ENCODE assay signal across 17 mouse cellular contexts in genomic region chr6:72627276-72627675, GRCm38 (mm10). TPM values are rescaled to one million over a fixed set of nuclear protein-coding genes. Genes with fewer than 3 reads are reported as not detected.
DNase-seq lines count a peak whose midpoint lies in the region; ATAC-seq lines count a peak whose summit lies in the region.
"Had no signal": no experiment of that assay in that cellular context is flagged by ENCODE, and none has a peak within 500 bp of the region (broad histone marks: within the 10 kb centered on the region; RNA-seq: fewer than 3 reads in every experiment).

No protein-coding gene starts in this region.

- H3K27ac ChIP-seq in hindbrain, embryonic 12.5 days = 0 out of 2 replicates have a peak overlapping the region, but pooled peaks have one; percentile 30
- H3K27ac ChIP-seq in hindbrain, embryonic 11.5 days (ENCODE audit: low read depth, low read length) = no peak overlapping the region
- 0 out of 2 replicates have a peak overlapping the region, but pooled peaks have one; percentile 17 for H3K27ac ChIP-seq in kidney, embryonic 14.5 days (ENCODE audit: low read depth, low read length)
- no peak overlapping the region for H3K27ac ChIP-seq in intestine, embryonic 16.5 days (ENCODE audit: low read length)
- H3K27ac ChIP-seq: heart, embryonic 15.5 days; layer of hippocampus, adult 2 months; liver, embryonic 13.5 days; midbrain, embryonic 15.5 days; neural tube, embryonic 12.5 days had no signal

- peaks cover 33% of the 10 kb centered on the region for H3K36me3 ChIP-seq in hindbrain, embryonic 12.5 days
- H3K36me3 ChIP-seq in hindbrain, embryonic 11.5 days (ENCODE audit: control insufficient read depth, insufficient read depth, low read length) = 0 out of 2 replicates have a peak, but pooled peaks cover 4% of the 10 kb centered on the region
- H3K36me3 ChIP-seq in kidney, embryonic 14.5 days (ENCODE audit: control insufficient read depth, insufficient read depth, low read length) = peaks cover 57% of the 10 kb centered on the region
- H3K36me3 ChIP-seq in intestine, embryonic 16.5 days (ENCODE audit: control insufficient read depth, insufficient read depth, low read length) = no peaks in the 10 kb centered on the region
- H3K36me3 ChIP-seq: midbrain, embryonic 15.5 days had no signal

- H3K4me3 ChIP-seq in hindbrain, embryonic 12.5 days = no peak overlapping the region
- H3K4me3 ChIP-seq in hindbrain, embryonic 11.5 days (ENCODE audit: low read depth, low read length) = no peak overlapping the region
- H3K4me3 ChIP-seq in kidney, embryonic 14.5 days (ENCODE audit: low read length) = no peak overlapping the region
- no peak overlapping the region for H3K4me3 ChIP-seq in intestine, embryonic 16.5 days (ENCODE audit: low read length)
- H3K4me3 ChIP-seq: heart, embryonic 15.5 days; layer of hippocampus, adult 2 months; liver, embryonic 13.5 days; midbrain, embryonic 15.5 days; neural tube, embryonic 12.5 days had no signal

- no peaks in the 10 kb centered on the region for H3K4me1 ChIP-seq in hindbrain, embryonic 12.5 days
- H3K4me1 ChIP-seq in hindbrain, embryonic 11.5 days (replicated peaks; ENCODE audit: control insufficient read depth, insufficient read depth, low read length) = no peaks in the 10 kb centered on the region
- H3K4me1 ChIP-seq in kidney, embryonic 14.5 days (ENCODE audit: control insufficient read depth, insufficient read depth, low read length) = no peaks in the 10 kb centered on the region
- no peaks in the 10 kb centered on the region for H3K4me1 ChIP-seq in intestine, embryonic 16.5 days (ENCODE audit: control insufficient read depth, insufficient read depth, low read length)
- H3K4me1 ChIP-seq: heart, embryonic 15.5 days; liver, embryonic 13.5 days; midbrain, embryonic 15.5 days; neural tube, embryonic 12.5 days had no signal

- no peak overlapping the region for H3K9ac ChIP-seq in hindbrain, embryonic 12.5 days
- H3K9ac ChIP-seq in hindbrain, embryonic 11.5 days (ENCODE audit: low read depth, low read length) = no peak overlapping the region
- H3K9ac ChIP-seq in kidney, embryonic 14.5 days (ENCODE audit: low read depth, low read length) = no peak overlapping the region
- no peak overlapping the region for H3K9ac ChIP-seq in intestine, embryonic 16.5 days (ENCODE audit: low read depth, low read length)
- H3K9ac ChIP-seq: heart, embryonic 15.5 days; liver, embryonic 13.5 days; midbrain, embryonic 15.5 days; neural tube, embryonic 12.5 days had no signal

- no peak for DNase-seq in hindbrain, embryonic 11.5 days (ENCODE audit: low spot score)
- peak; percentile 64 for DNase-seq in ovary, postnatal 36 days (ENCODE audit: low spot score)
- no peak for DNase-seq in ovary, postnatal 14 days (ENCODE audit: low spot score)
- DNase-seq in testis, postnatal 10 days (ENCODE audit: low spot score) = peak; percentile 69
- no peak for DNase-seq in adrenal gland, adult 2 months
- DNase-seq: cerebellum, adult 11 months; gastrocnemius, postnatal 25 days; liver, embryonic 13.5 days; lung, postnatal 36 days had no signal

- H3K9me3 ChIP-seq in hindbrain, embryonic 12.5 days (replicated peaks) = no peaks in the 10 kb centered on the region
- H3K9me3 ChIP-seq in hindbrain, embryonic 11.5 days (ENCODE audit: control insufficient read depth, low read length) = no peaks in the 10 kb centered on the region
- no peaks in the 10 kb centered on the region for H3K9me3 ChIP-seq in kidney, embryonic 14.5 days (ENCODE audit: control insufficient read depth, low read length)
- no peaks in the 10 kb centered on the region for H3K9me3 ChIP-seq in intestine, embryonic 16.5 days (ENCODE audit: control insufficient read depth, low read length)
- H3K9me3 ChIP-seq: heart, embryonic 15.5 days; liver, embryonic 13.5 days; midbrain, embryonic 15.5 days; neural tube, embryonic 12.5 days had no signal

- no peaks in the 10 kb centered on the region for H3K27me3 ChIP-seq in hindbrain, embryonic 12.5 days
- H3K27me3 ChIP-seq in hindbrain, embryonic 11.5 days (ENCODE audit: control insufficient read depth, insufficient read depth, low read length) = no peaks in the 10 kb centered on the region
- H3K27me3 ChIP-seq in kidney, embryonic 14.5 days (ENCODE audit: control insufficient read depth, insufficient read depth, low read length) = no peaks in the 10 kb centered on the region
- no peaks in the 10 kb centered on the region for H3K27me3 ChIP-seq in intestine, embryonic 16.5 days (replicated peaks; ENCODE audit: control insufficient read depth, insufficient read depth, low read length)
- H3K27me3 ChIP-seq: heart, embryonic 15.5 days; liver, embryonic 13.5 days; midbrain, embryonic 15.5 days; neural tube, embryonic 12.5 days had no signal

- 89% methylated on average over 16 of the region's 16 CpGs for WGBS in hindbrain, embryonic 12.5 days
- WGBS in hindbrain, embryonic 11.5 days = 91% methylated on average over 16 of the region's 16 CpGs
- WGBS in kidney, embryonic 14.5 days = 80% methylated on average over 16 of the region's 16 CpGs
- WGBS in intestine, embryonic 16.5 days = 94% methylated on average over 16 of the region's 16 CpGs

- H3K4me2 ChIP-seq in hindbrain, embryonic 12.5 days (replicated peaks) = no peak overlapping the region
- no peak overlapping the region for H3K4me2 ChIP-seq in hindbrain, embryonic 11.5 days (replicated peaks; ENCODE audit: low read depth, low read length)
- H3K4me2 ChIP-seq in kidney, embryonic 14.5 days (replicated peaks; ENCODE audit: low read depth, low read length) = no peak overlapping the region
- no peak overlapping the region for H3K4me2 ChIP-seq in intestine, embryonic 16.5 days (ENCODE audit: low read depth, low read length)
- H3K4me2 ChIP-seq: heart, embryonic 15.5 days; liver, embryonic 13.5 days; midbrain, embryonic 15.5 days; neural tube, embryonic 12.5 days had no signal

- no peak for ATAC-seq in hindbrain, embryonic 12.5 days (ENCODE audit: low FRiP score)
- no peak for ATAC-seq in hindbrain, embryonic 11.5 days (ENCODE audit: low FRiP score)
- peak; percentile 66 for ATAC-seq in kidney, embryonic 14.5 days (ENCODE audit: low FRiP score, low TSS enrichment)
- no peak for ATAC-seq in intestine, embryonic 16.5 days
- ATAC-seq: forebrain, embryonic 14.5 days; midbrain, embryonic 15.5 days had no signal

RNA-seq across cellular contexts. Expression of gene Tgoln1, which starts 10.5 kb away (rescaled TPM):
- polyA plus RNA-seq in hindbrain, embryonic 12.5 days (2016; fragmentation: Nextera tagmentation; extraction: Ambion mirVana) = 38.8 and 39.2 TPM in 2 replicates
- 41.5 and 42.3 TPM in 2 replicates for polyA plus RNA-seq in hindbrain, embryonic 11.5 days (2014; fragmentation: Nextera tagmentation; extraction: Ambion mirVana)
- polyA plus RNA-seq in kidney, embryonic 14.5 days (2014; fragmentation: Nextera tagmentation; extraction: Ambion mirVana) = 22.5 and 39.6 TPM in 2 replicates
- total RNA-seq in adrenal gland, adult 2 months (2021) = 100 to 1,000 TPM; 241 to 274 TPM
- 38.9 and 46.0 TPM in 2 replicates for polyA plus RNA-seq in adrenal gland, adult 2 months (2012; rRNA removed)
- 48.8 and 57.5 TPM in 2 replicates for polyA plus RNA-seq in intestine, embryonic 16.5 days (2015; fragmentation: Nextera tagmentation; extraction: Ambion mirVana)

RNA-seq across cellular contexts. Expression of gene Retsat, which starts 29.0 kb away (rescaled TPM):
- 5.8 and 6.9 TPM in 2 replicates for polyA plus RNA-seq in hindbrain, embryonic 12.5 days (2016; fragmentation: Nextera tagmentation; extraction: Ambion mirVana)
- 6.0 and 7.4 TPM in 2 replicates for polyA plus RNA-seq in hindbrain, embryonic 11.5 days (2014; fragmentation: Nextera tagmentation; extraction: Ambion mirVana)
- polyA plus RNA-seq in kidney, embryonic 14.5 days (2014; fragmentation: Nextera tagmentation; extraction: Ambion mirVana) = 14.7 and 20.1 TPM in 2 replicates
- total RNA-seq in adrenal gland, adult 2 months (2021) = 100 to 1,000 TPM; 390 to 465 TPM
- polyA plus RNA-seq in adrenal gland, adult 2 months (2012; rRNA removed) = 96.6 and 123 TPM in 2 replicates
- polyA plus RNA-seq in intestine, embryonic 16.5 days (2015; fragmentation: Nextera tagmentation; extraction: Ambion mirVana) = 41.1 and 44.0 TPM in 2 replicates

RNA-seq across cellular contexts. Expression of gene Elmod3, which starts 29.1 kb away (rescaled TPM):
- 17.6 and 18.1 TPM in 2 replicates for polyA plus RNA-seq in hindbrain, embryonic 12.5 days (2016; fragmentation: Nextera tagmentation; extraction: Ambion mirVana)
- polyA plus RNA-seq in hindbrain, embryonic 11.5 days (2014; fragmentation: Nextera tagmentation; extraction: Ambion mirVana) = 17.7 and 18.5 TPM in 2 replicates
- polyA plus RNA-seq in kidney, embryonic 14.5 days (2014; fragmentation: Nextera tagmentation; extraction: Ambion mirVana) = 10.4 and 15.0 TPM in 2 replicates
- total RNA-seq in adrenal gland, adult 2 months (2021) = 10 to 100 TPM; 12.9 to 25.6 TPM
- polyA plus RNA-seq in adrenal gland, adult 2 months (2012; rRNA removed) = 25.5 and 29.3 TPM in 2 replicates
- polyA plus RNA-seq in intestine, embryonic 16.5 days (2015; fragmentation: Nextera tagmentation; extraction: Ambion mirVana) = 15.6 and 15.8 TPM in 2 replicates

Comparison
In these comparisons a context has a peak if more than half of its experiments do, and no peak if none do; other contexts are left out.
1. H3K27ac ChIP-seq: peak in hindbrain, embryonic 12.5 days (single experiment) and kidney, embryonic 14.5 days (single experiment); none in hindbrain, embryonic 11.5 days (single experiment) and intestine, embryonic 16.5 days (single experiment).
2. DNase-seq: peak in ovary, postnatal 36 days (single experiment) and testis, postnatal 10 days (single experiment); none in hindbrain, embryonic 11.5 days (single experiment), ovary, postnatal 14 days (single experiment) and adrenal gland, adult 2 months (single experiment).